Mouse (Mus musculus) kidney, embryonic 16.5 days (tissue): ENCODE measurements around the gene Adamts12. TPM values are rescaled to one million over a fixed set of nuclear protein-coding genes. Genes with fewer than 3 reads are reported as not detected.

ENCODE experiments used
- ATAC-seq: fragments of 200-750 bp; cut with Nextera tagmentation; 2 replicates; pipeline ENCODE4 v1.8.0; 2017; ENCODE audit warnings: moderate TSS enrichment; ENCODE audit not compliant: low FRiP score, low TSS enrichment
- H3K27ac ChIP-seq: fragments of 300-500 bp; sonication (generic); 2 replicates; pipeline ENCODE4 v1.5.1; 2014; ENCODE audit warnings: low read length
- H3K27me3 ChIP-seq: fragments of 300-500 bp; sonication (generic); 2 replicates; pipeline ENCODE4 v1.6.1; 2014; ENCODE audit warnings: low read length, control low read depth, mixed read lengths; ENCODE audit not compliant: insufficient read depth
- H3K36me3 ChIP-seq: fragments of 300-500 bp; sonication (generic); 2 replicates; pipeline ENCODE4 v1.6.1; 2014; ENCODE audit warnings: low read length, control low read depth, mixed read lengths; ENCODE audit not compliant: insufficient read depth
- H3K4me1 ChIP-seq: fragments of 300-500 bp; sonication (generic); 2 replicates; pipeline ENCODE4 v1.6.1; 2014; ENCODE audit warnings: low read length, control low read depth, mixed read lengths; ENCODE audit not compliant: insufficient read depth
- H3K4me2 ChIP-seq: fragments of 300-500 bp; sonication (generic); replicated peaks from 2 replicates; pipeline ENCODE4 v1.6.1; 2014; ENCODE audit warnings: low read depth, low read length
- H3K4me3 ChIP-seq: fragments of 300-500 bp; sonication (generic); 2 replicates; pipeline ENCODE4 v1.5.1; 2014; ENCODE audit warnings: mild to moderate bottlenecking, low read length
- H3K9ac ChIP-seq: fragments of 300-500 bp; sonication (generic); replicated peaks from 2 replicates; pipeline ENCODE4 v1.6.1; 2014; ENCODE audit warnings: low read length
- H3K9me3 ChIP-seq: fragments of 300-500 bp; sonication (generic); 2 replicates; pipeline ENCODE4 v1.6.1; 2016; ENCODE audit warnings: low read length, control low read depth
- WGBS: fragments of 180-500 bp; shearing (Covaris S2); extraction: QIAGEN DNeasy Blood & Tissue Kit; methylation state at CpG from one replicate; pipeline ENCODE4 v1.1.7; 2014; 5-methylcytosine and 5-hydroxymethylcytosine counted together
- polyA plus RNA-seq: library from polyadenylated mRNA; unstranded; fragments of >200 nt; fragmentation: Nextera tagmentation; extraction: Ambion mirVana; gene quantifications from 2 replicates; pipeline ENCODE4 v1.2.1, GENCODE M21; 2015

Adamts12 gene
- polyA plus RNA-seq = 3.6 and 3.8 TPM in 2 replicates

- Histone ChIP-seq H3K9ac (peak within 1 kb of the TSS; percentile 72), H3K27ac (peak within 1 kb of the TSS; percentile 97)
- 1% methylated on average over 25 of the region's 25 CpGs for WGBS
These were observed at the start of gene Adamts12 for GRCm38 (mm10) chr15:11064558-11065411. Gene Adamts12, plus strand, starts transcription at chr15:11064790.

DNA sequence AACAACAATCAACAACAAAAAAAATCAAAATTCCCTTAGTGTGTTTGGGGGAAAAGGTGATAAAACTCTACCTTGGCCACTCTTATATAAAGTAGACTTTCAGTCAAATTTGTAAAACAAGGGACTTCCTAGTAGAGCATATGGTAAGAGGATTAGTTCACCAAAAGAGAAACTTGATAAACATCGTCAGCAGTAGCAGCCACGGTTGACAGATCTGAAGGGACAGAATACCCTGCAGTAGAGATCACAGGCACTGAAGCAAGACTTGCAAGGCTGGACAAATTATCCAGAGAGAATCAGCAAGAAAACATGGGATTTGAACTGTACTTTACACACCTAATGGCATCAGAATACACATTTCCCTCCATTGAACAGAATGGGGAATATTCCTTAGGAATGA is 49.7 kb upstream of the Adamts12 start:
- Histone ChIP-seq H3K9me3 (no peaks in the 10 kb centered on the region), H3K4me2 (no peak overlapping the region), H3K4me1 (no peaks in the 10 kb centered on the region), H3K9ac (no peak overlapping the region), H3K36me3 (no peaks in the 10 kb centered on the region), H3K27me3 (no peaks in the 10 kb centered on the region), H3K4me3 (no peak overlapping the region), H3K27ac (no peak overlapping the region)
- whole genome bisulfite sequencing = 21% methylated on average over 2 of the region's 2 CpGs
- ATAC-seq = peak; percentile 71

More at GRCm38 (mm10) chr15:11064558-11065411, at the start of gene Adamts12:
- peak within 1 kb of the TSS; percentile 77 for H3K4me2 ChIP-seq
- no peaks in the 10 kb centered on the region for H3K27me3 ChIP-seq
- H3K36me3 ChIP-seq = no peaks in the 10 kb centered on the region
- H3K4me3 ChIP-seq = peak within 1 kb of the TSS; percentile 52
- H3K9me3 ChIP-seq = no peaks in the 10 kb centered on the region
- H3K4me1 ChIP-seq = peaks cover 30% of the 10 kb centered on the region
- ATAC-seq = peak; percentile 92

GRCm38 (mm10) chr15:11026801-11027561 is 37.6 kb upstream of the Adamts12 start:
- no peak overlapping the region for H3K4me3 ChIP-seq
- H3K27me3 ChIP-seq = no peaks in the 10 kb centered on the region
- no peak overlapping the region for H3K4me2 ChIP-seq
- no peak overlapping the region for H3K9ac ChIP-seq
- H3K36me3 ChIP-seq = no peaks in the 10 kb centered on the region
- H3K9me3 ChIP-seq = no peaks in the 10 kb centered on the region
- peaks cover 5% of the 10 kb centered on the region; the same call in 1 of the 2 replicates for H3K4me1 ChIP-seq
- peak overlapping the region; percentile 93 for H3K27ac ChIP-seq
- 61% methylated on average over 4 of the region's 4 CpGs for WGBS
- peak; percentile 69; the same call in 1 of the 2 replicates for ATAC-seq

- peak; percentile 74 for ATAC-seq
These were observed 34.4 kb upstream of the Adamts12 start for GRCm38 (mm10) chr15:11030188-11030587.

DNA sequence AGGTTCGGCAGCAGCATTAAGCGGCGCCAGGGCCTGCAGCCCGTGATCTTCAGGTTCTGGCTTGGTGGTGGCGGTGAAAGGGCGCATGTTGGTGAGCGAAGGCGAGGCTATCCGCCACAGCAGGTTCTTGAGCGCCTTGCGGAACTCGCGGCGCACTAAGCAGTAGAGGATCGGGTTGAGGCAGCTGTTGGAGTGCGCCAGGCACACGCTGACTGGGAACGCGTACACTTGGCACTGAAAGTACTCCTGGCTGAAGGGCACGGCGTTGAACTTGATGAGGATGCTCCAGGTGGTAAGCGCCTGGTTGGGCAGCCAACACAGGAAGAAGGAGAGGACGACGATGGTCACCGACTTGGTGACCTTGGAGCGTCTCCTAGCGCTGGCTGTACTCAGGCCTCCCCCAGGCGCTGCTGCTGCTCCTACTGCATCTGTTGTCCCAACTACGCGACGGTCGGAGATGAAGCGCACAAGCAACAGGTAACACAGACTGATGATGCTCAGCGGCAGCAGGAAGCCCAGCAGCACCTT is 28.6 kb upstream of the Adamts12 start:
- Histone ChIP-seq H3K9me3 (no peaks in the 10 kb centered on the region), H3K27me3 (peaks cover 52% of the 10 kb centered on the region), H3K4me1 (peaks cover 24% of the 10 kb centered on the region; the same call in 1 of the 2 replicates), H3K9ac (no peak overlapping the region), H3K27ac (no peak overlapping the region), H3K36me3 (no peaks in the 10 kb centered on the region), H3K4me2 (peak overlapping the region; percentile 58), H3K4me3 (peak overlapping the region; percentile 39)
- 3% methylated on average over 34 of the region's 34 CpGs for WGBS
- ATAC-seq = 0 out of 2 replicates have a peak, but pooled peaks have one; percentile 17

More at GRCm38 (mm10) chr15:11030188-11030587, 34.4 kb upstream of the Adamts12 start:
- no peak overlapping the region for H3K27ac ChIP-seq
- H3K27me3 ChIP-seq = peaks cover 21% of the 10 kb centered on the region
- WGBS = 37% methylated on average over 3 of the region's 3 CpGs
- no peak overlapping the region for H3K4me2 ChIP-seq
- H3K36me3 ChIP-seq = no peaks in the 10 kb centered on the region
- no peak overlapping the region for H3K9ac ChIP-seq
- H3K4me1 ChIP-seq = peaks cover 5% of the 10 kb centered on the region; the same call in 1 of the 2 replicates
- no peaks in the 10 kb centered on the region for H3K9me3 ChIP-seq
- no peak overlapping the region for H3K4me3 ChIP-seq

- Histone ChIP-seq H3K27me3 (peaks cover 52% of the 10 kb centered on the region), H3K4me3 (peak overlapping the region; percentile 39), H3K27ac (no peak overlapping the region), H3K4me2 (peak overlapping the region; percentile 58), H3K4me1 (peaks cover 24% of the 10 kb centered on the region; the same call in 1 of the 2 replicates), H3K36me3 (no peaks in the 10 kb centered on the region), H3K9me3 (no peaks in the 10 kb centered on the region), H3K9ac (no peak overlapping the region)
- 2% methylated on average over 49 of the region's 49 CpGs for WGBS
- 0 out of 2 replicates have a peak, but pooled peaks have one; percentile 43 for ATAC-seq
These were observed 27.8 kb upstream of the Adamts12 start for GRCm38 (mm10) chr15:11036535-11037375.

- peak overlapping the region; percentile 58 for H3K4me2 ChIP-seq
- H3K36me3 ChIP-seq = no peaks in the 10 kb centered on the region
- H3K4me1 ChIP-seq = peaks cover 24% of the 10 kb centered on the region; the same call in 1 of the 2 replicates
- no peaks in the 10 kb centered on the region for H3K9me3 ChIP-seq
- H3K27me3 ChIP-seq = peaks cover 52% of the 10 kb centered on the region
- ATAC-seq = no peak
- peak overlapping the region; percentile 39 for H3K4me3 ChIP-seq
- 3% methylated on average over 8 of the region's 8 CpGs for WGBS
- no peak overlapping the region for H3K27ac ChIP-seq
- H3K9ac ChIP-seq = no peak overlapping the region
These were observed 27.3 kb upstream of the Adamts12 start for GRCm38 (mm10) chr15:11037376-11037695.

- 2% methylated on average over 16 of the region's 16 CpGs for WGBS
- Histone ChIP-seq H3K27me3 (peaks cover 52% of the 10 kb centered on the region), H3K9ac (no peak within 1 kb of the TSS), H3K36me3 (no peaks in the 10 kb centered on the region), H3K27ac (no peak within 1 kb of the TSS), H3K9me3 (no peaks in the 10 kb centered on the region), H3K4me2 (peak within 1 kb of the TSS; percentile 58), H3K4me3 (peak within 1 kb of the TSS; percentile 39), H3K4me1 (peaks cover 24% of the 10 kb centered on the region; the same call in 1 of the 2 replicates)
- no peak for ATAC-seq
These were observed 26.9 kb upstream of the Adamts12 start, which contains the start of gene Rxfp3 for GRCm38 (mm10) chr15:11037711-11038110. Gene Rxfp3, minus strand, starts transcription at chr15:11037991.

DNA sequence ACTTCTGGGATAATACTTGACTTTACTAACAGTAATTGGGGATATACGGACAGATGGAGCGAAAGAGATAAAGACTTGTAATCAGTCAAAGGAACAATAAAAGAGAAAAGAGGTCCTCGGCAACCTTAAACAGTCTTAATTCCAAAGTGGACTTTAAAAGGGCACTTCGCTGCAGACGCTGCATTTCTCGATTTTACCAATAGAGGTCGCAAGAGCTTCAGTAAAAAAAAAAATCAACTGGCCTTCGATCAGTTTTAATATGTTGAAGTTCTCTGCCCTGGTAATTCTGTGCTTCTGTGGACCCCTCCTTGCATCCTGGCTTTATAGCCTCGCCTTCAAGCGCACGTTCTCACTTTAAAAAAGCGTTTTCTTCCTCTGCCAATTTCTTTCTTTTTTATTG is 26.1 kb upstream of the Adamts12 start:
- H3K4me1 ChIP-seq = peaks cover 24% of the 10 kb centered on the region; the same call in 1 of the 2 replicates
- H3K9me3 ChIP-seq = no peaks in the 10 kb centered on the region
- no peak for ATAC-seq
- H3K27me3 ChIP-seq = peaks cover 46% of the 10 kb centered on the region
- no peak overlapping the region for H3K27ac ChIP-seq
- 2% methylated on average over 12 of the region's 12 CpGs for WGBS
- H3K9ac ChIP-seq = no peak overlapping the region
- no peak overlapping the region for H3K4me3 ChIP-seq
- H3K36me3 ChIP-seq = no peaks in the 10 kb centered on the region
- H3K4me2 ChIP-seq = no peak overlapping the region
